Mouse (Mus musculus) left cerebral cortex, postnatal 36 days (tissue): Measurements from ENCODE around the gene Vkorc1. TPM values are rescaled to one million over a fixed set of nuclear protein-coding genes. Genes with fewer than 3 reads are reported as not detected.
"Not testable (repeated sequence)": the region's sequence is repeated elsewhere in the genome, so short reads cannot be mapped to it uniquely, and the experiment has no call there.

Experiments
- DNase-seq, 2 experiments: peaks; one replicate each; pipeline ENCODE4 v3.0.0; 2021 to 2022; ENCODE audit warnings: low spot score in 2 of 2, mixed read lengths in 1 of 2
- intact Hi-C: fragments of 180-260 bp; cut with DNase I; formaldehyde crosslinking; loops from one replicate; pipeline ENCODE4 v1.15.1; 2025
- total RNA-seq, 2 experiments: library from RNA; stranded (reverse); gene quantifications; 2 replicates each; pipeline ENCODE4 v1.2.3; 2021

The Vkorc1 gene
- 10 to 100 TPM; 22.2 to 24.5 TPM for total RNA-seq

- intact Hi-C loops, result no loop called here
These were observed at the start of gene Vkorc1, which contains the start of gene Gm21974 for GRCm38 (mm10) chr7:127895442-127895841. TSS of gene Vkorc1 (minus strand) at chr7:127895617. TSS of gene Gm21974 (minus strand) at chr7:127895454.

GRCm38 (mm10) chr7:127944614-127945013, 49.2 kb upstream of the Vkorc1 start:
- intact Hi-C loops, result no loop called here
- DNase-seq, result no peak

More at GRCm38 (mm10) chr7:127895442-127895841, at the start of gene Vkorc1, which contains the start of gene Gm21974:
- peak; percentile 93 for DNase-seq

- DNase-seq, intact Hi-C loops: not testable (repeated sequence)
These were observed 46.7 kb upstream of the Vkorc1 start for GRCm38 (mm10) chr7:127942097-127942496.

- intact Hi-C loops, result loop anchor here (5.0 kb wide), 2 partner anchors 134 to 159 kb away; partner anchors contain the start of genes Hsd3b7 and Setd1a
- DNase-seq, result no peak
These were observed 40.9 kb upstream of the Vkorc1 start for GRCm38 (mm10) chr7:127936216-127936884.

GRCm38 (mm10) chr7:127935748-127936159, 40.3 kb upstream of the Vkorc1 start:
- intact Hi-C loops, result loop anchor here (1.0 to 5.0 kb wide), 3 partner anchors 32 to 158 kb away; partner anchors contain the start of genes Fus, Hsd3b7 and Setd1a
- no peak for DNase-seq

GRCm38 (mm10) chr7:127935028-127935722, 39.8 kb upstream of the Vkorc1 start:
- peak; percentile 94 to 95 for DNase-seq

GRCm38 (mm10) chr7:127934075-127934474, 38.7 kb upstream of the Vkorc1 start:
- intact Hi-C loops, result no loop called here
- no peak for DNase-seq

More at GRCm38 (mm10) chr7:127935028-127935722, 39.8 kb upstream of the Vkorc1 start:
- intact Hi-C loops, result loop anchor here (1.0 to 5.0 kb wide), 3 partner anchors 32 to 158 kb away; partner anchors contain the start of genes Fus, Hsd3b7 and Setd1a

- intact Hi-C loops, result no loop called here
These were observed 37.0 kb upstream of the Vkorc1 start for GRCm38 (mm10) chr7:127932273-127933031.

GRCm38 (mm10) chr7:127931351-127932135, 36.1 kb upstream of the Vkorc1 start:
- intact Hi-C loops, result no loop called here
- DNase-seq, result no peak

More at GRCm38 (mm10) chr7:127932273-127933031, 37.0 kb upstream of the Vkorc1 start:
- DNase-seq, result no peak

- DNase-seq, result no peak
- intact Hi-C loops, result no loop called here
These were observed 35.2 kb upstream of the Vkorc1 start for GRCm38 (mm10) chr7:127930636-127931035.

GRCm38 (mm10) chr7:127929923-127930322, 34.5 kb upstream of the Vkorc1 start, which contains the start of gene Prss8:
TSS of gene Prss8 (minus strand) at chr7:127930104.
- no peak for DNase-seq
- intact Hi-C loops, result no loop called here

GRCm38 (mm10) chr7:127928596-127928995, 33.2 kb upstream of the Vkorc1 start:
- intact Hi-C loops, result no loop called here
- DNase-seq, result no peak

- intact Hi-C loops, result no loop called here
- DNase-seq, result no peak
These were observed 32.3 kb upstream of the Vkorc1 start for GRCm38 (mm10) chr7:127927726-127928125.

GRCm38 (mm10) chr7:127926846-127927245, 31.4 kb upstream of the Vkorc1 start:
- no peak for DNase-seq
- intact Hi-C loops, result no loop called here

GRCm38 (mm10) chr7:127926066-127926465, 30.6 kb upstream of the Vkorc1 start:
- intact Hi-C loops, result no loop called here
- DNase-seq, result no peak

- intact Hi-C loops, result no loop called here
These were observed 29.8 kb upstream of the Vkorc1 start for GRCm38 (mm10) chr7:127925252-127925651.

GRCm38 (mm10) chr7:127923714-127924113, 28.3 kb upstream of the Vkorc1 start:
- DNase-seq, result no peak
- intact Hi-C loops, result no loop called here

More at GRCm38 (mm10) chr7:127925252-127925651, 29.8 kb upstream of the Vkorc1 start:
- no peak for DNase-seq

GRCm38 (mm10) chr7:127922451-127923275, 27.2 kb upstream of the Vkorc1 start:
- intact Hi-C loops, result no loop called here

More at GRCm38 (mm10) chr7:127922451-127923275, 27.2 kb upstream of the Vkorc1 start:
- DNase-seq, result no peak
